Mouse (Mus musculus): ENCODE measurements around the gene Lats1. TPM values are rescaled to one million over a fixed set of nuclear protein-coding genes. Genes with fewer than 3 reads are reported as not detected.

Gene Lats1
- polyA plus RNA-seq, 1 experiment from 2014 or later = 2.5 TPM

DNA sequence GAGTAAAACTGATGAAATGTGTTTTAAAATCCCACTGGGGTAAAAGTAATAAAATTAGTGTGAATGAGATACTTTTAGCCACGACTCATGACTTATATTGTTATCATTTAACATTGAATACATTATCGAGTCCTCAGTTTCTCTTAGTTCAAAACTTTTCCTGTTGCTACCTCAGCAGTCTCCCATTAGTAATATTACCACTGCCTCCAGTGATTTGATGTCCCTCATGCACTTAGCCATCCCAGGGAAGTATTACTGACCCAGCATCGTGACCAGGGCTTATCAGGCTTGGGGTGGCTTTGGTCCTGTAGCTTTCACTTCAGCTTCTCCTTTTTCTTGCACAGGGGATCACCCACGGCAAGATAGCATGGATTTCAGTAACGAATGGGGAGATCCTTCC, 29.1 kb downstream of the Lats1 start:
- Histone ChIP-seq H3K9ac (replicated peaks) (no peak overlapping the region), H3K27me3 (ENCODE audit: insufficient read depth, low read length) (no peaks in the 10 kb centered on the region), H3K4me3 (ENCODE audit: low read depth, low read length) (no peak overlapping the region), H3K4me1 (ENCODE audit: insufficient read depth) (no peaks in the 10 kb centered on the region), H3K36me3 (replicated peaks; ENCODE audit: insufficient read depth, low read length) (peaks cover 70% of the 10 kb centered on the region), H3K27ac (ENCODE audit: low read depth) (no peak overlapping the region), H3K4me2 (ENCODE audit: low read depth, low read length) (no peak overlapping the region), H3K9me3 (ENCODE audit: low read length) (no peaks in the 10 kb centered on the region)
- ATAC-seq = no peak
- no peak for TF ChIP-seq CTCF (IDR thresholded peaks at IDR 0.05; ENCODE audit: low read depth)
- no peak for TF ChIP-seq EP300 (IDR thresholded peaks at IDR 0.05; ENCODE audit: low read depth)
- WGBS (ENCODE audit: insufficient replicate concordance) = 83% methylated on average over 5 of the region's 5 CpGs
- DNase-seq = no peak

DNA sequence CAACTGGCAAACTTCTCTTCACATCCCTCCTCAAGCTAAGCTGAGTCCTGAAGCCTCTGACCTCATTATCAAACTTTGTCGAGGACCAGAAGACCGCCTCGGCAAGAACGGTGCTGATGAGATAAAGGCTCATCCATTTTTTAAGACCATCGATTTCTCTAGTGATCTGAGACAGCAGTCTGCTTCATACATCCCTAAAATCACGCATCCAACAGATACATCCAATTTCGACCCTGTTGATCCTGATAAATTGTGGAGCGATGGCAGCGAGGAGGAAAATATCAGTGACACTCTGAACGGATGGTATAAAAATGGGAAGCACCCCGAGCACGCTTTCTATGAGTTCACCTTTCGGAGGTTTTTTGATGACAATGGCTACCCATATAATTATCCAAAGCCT, 31.5 kb downstream of the Lats1 start:
- TF ChIP-seq CTCF (IDR thresholded peaks at IDR 0.05; ENCODE audit: low read depth) (no peak), EP300 (IDR thresholded peaks at IDR 0.05; ENCODE audit: low read depth) (no peak)
- WGBS (ENCODE audit: insufficient replicate concordance) = 88% methylated on average over 13 of the region's 13 CpGs
- H3K4me2 ChIP-seq (ENCODE audit: low read depth, low read length) = no peak overlapping the region
- ATAC-seq = no peak
- H3K27ac ChIP-seq (ENCODE audit: low read depth) = no peak overlapping the region
- H3K36me3 ChIP-seq (replicated peaks; ENCODE audit: insufficient read depth, low read length) = peaks cover 60% of the 10 kb centered on the region
- no peak overlapping the region for H3K4me3 ChIP-seq (ENCODE audit: low read depth, low read length)
- no peak overlapping the region for H3K9ac ChIP-seq (replicated peaks)
- no peak for DNase-seq
- no peaks in the 10 kb centered on the region for H3K27me3 ChIP-seq (ENCODE audit: insufficient read depth, low read length)
- no peaks in the 10 kb centered on the region for H3K9me3 ChIP-seq (ENCODE audit: low read length)
- H3K4me1 ChIP-seq (ENCODE audit: insufficient read depth) = no peaks in the 10 kb centered on the region

DNA sequence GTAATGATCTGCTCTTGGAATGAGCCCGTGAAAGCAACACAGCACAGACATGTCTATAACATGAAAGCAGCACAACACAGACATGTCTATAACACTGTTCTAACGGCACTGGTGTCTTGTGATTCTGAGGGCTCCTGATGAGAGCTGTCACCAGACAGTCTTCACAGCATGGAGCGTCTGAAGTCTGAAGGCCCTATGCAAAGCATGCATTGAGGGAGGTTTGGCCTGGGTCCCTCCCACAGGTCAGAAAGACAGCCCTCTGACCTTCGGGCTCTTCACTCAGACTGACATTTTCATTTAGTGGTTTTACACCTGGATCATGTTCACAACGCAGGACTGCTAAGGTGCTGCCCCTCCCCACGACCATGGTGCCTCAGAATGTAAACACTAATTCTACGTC, 34.0 kb downstream of the Lats1 start:
- no peak overlapping the region for H3K27ac ChIP-seq (ENCODE audit: low read depth)
- no peak overlapping the region for H3K4me2 ChIP-seq (ENCODE audit: low read depth, low read length)
- TF ChIP-seq CTCF (IDR thresholded peaks at IDR 0.05; ENCODE audit: low read depth) = no peak
- TF ChIP-seq EP300 (IDR thresholded peaks at IDR 0.05; ENCODE audit: low read depth) = no peak
- DNase-seq (no peak), ATAC-seq (no peak)
- H3K36me3 ChIP-seq (replicated peaks; ENCODE audit: insufficient read depth, low read length) = peaks cover 41% of the 10 kb centered on the region
- 77% methylated on average over 7 of the region's 7 CpGs for WGBS (ENCODE audit: insufficient replicate concordance)
- no peak overlapping the region for H3K4me3 ChIP-seq (ENCODE audit: low read depth, low read length)
- no peak overlapping the region for H3K9ac ChIP-seq (replicated peaks)
- H3K4me1 ChIP-seq (ENCODE audit: insufficient read depth) = no peaks in the 10 kb centered on the region
- H3K27me3 ChIP-seq (ENCODE audit: insufficient read depth, low read length) = no peaks in the 10 kb centered on the region
- H3K9me3 ChIP-seq (ENCODE audit: low read length) = no peaks in the 10 kb centered on the region

DNA sequence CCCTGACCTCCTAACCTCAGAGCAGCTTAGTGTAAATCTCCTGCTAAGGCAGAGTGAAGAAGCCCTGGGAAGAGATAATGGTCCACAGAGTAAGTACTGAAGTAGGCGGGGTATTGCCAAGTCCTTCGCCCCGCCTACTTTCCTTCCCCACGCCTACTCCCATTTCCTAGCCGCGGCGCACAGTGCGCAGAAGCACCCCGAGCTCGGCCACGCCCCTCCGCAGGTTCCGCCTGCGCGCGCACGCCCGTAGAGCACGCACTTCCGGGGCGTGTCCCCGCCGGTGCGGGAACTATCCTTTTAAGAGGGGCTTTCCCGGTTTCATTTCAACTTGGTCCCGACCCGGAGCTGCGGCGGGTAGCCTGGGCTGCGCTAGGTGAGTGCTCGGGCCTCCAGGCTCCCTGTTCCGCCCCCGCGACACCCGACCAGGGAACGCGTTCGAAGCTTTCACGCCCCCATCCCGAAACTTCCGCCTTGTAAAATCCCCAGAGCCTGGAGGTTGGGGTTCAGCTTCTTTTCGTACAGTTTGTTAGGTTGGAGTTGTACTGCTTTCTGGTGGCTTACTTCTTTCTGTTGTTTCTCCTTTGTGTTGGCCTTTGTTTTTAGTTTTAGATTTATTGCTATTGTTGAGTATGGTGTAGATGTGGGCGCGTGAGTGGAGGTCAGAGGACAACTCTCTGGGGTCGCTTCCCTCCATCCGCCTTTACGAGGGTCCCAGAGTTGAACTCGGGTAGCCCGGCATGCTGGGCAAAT, 44.9 kb downstream of the Lats1 start, which contains the start of gene Katna1:
Gene Katna1 (plus strand): TSS at position 250 of the 750 bp plus-strand sequence.
- no peaks in the 10 kb centered on the region for H3K36me3 ChIP-seq (replicated peaks; ENCODE audit: insufficient read depth, low read length)
- H3K4me3 ChIP-seq (ENCODE audit: low read depth, low read length) = peak within 1 kb of the TSS; percentile 88
- peaks cover 5% of the 10 kb centered on the region for H3K4me1 ChIP-seq (ENCODE audit: insufficient read depth)
- under 1% methylated on average over 49 of the region's 49 CpGs for WGBS (ENCODE audit: insufficient replicate concordance)
- TF ChIP-seq EP300 (IDR thresholded peaks at IDR 0.05; ENCODE audit: low read depth) = 0 out of 2 replicates have a peak, but pooled peaks have one; percentile 26
- TF ChIP-seq CTCF (IDR thresholded peaks at IDR 0.05; ENCODE audit: low read depth) = no peak
- H3K27ac ChIP-seq (ENCODE audit: low read depth) = peak within 1 kb of the TSS; percentile 81
- DNase-seq (peak; percentile 99), ATAC-seq (peak; percentile 99)
- no peaks in the 10 kb centered on the region for H3K9me3 ChIP-seq (ENCODE audit: low read length)
- peak within 1 kb of the TSS; percentile 68 for H3K9ac ChIP-seq (replicated peaks)
- peak within 1 kb of the TSS; percentile 94 for H3K4me2 ChIP-seq (ENCODE audit: low read depth, low read length)
- no peaks in the 10 kb centered on the region for H3K27me3 ChIP-seq (ENCODE audit: insufficient read depth, low read length)

DNA sequence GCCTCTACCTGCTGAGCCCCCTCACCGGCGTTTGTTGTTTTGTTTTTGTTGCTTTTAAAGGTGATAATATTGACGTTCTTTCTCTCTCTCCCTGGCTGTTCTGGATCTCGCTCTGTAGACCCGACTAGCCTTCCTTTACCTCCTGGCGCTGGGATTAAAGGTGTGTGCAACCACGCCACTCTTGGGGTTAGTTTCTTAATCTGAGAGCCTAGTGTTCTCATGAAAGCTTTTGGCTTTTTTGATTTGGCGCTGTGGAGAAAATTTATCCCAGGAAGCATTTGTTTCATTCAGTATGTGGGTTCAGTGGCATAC, 45.4 kb downstream of the Lats1 start:
- H3K9ac ChIP-seq (replicated peaks) = peak overlapping the region; percentile 68
- TF ChIP-seq CTCF (IDR thresholded peaks at IDR 0.05; ENCODE audit: low read depth) = no peak
- no peak for TF ChIP-seq EP300 (IDR thresholded peaks at IDR 0.05; ENCODE audit: low read depth)
- H3K9me3 ChIP-seq (ENCODE audit: low read length) = no peaks in the 10 kb centered on the region
- peak overlapping the region; percentile 88 for H3K4me3 ChIP-seq (ENCODE audit: low read depth, low read length)
- WGBS (ENCODE audit: insufficient replicate concordance) = 0% methylated on average over 8 of the region's 8 CpGs
- no peaks in the 10 kb centered on the region for H3K27me3 ChIP-seq (ENCODE audit: insufficient read depth, low read length)
- H3K27ac ChIP-seq (ENCODE audit: low read depth) = peak overlapping the region; percentile 81
- H3K36me3 ChIP-seq (replicated peaks; ENCODE audit: insufficient read depth, low read length) = no peaks in the 10 kb centered on the region
- H3K4me1 ChIP-seq (ENCODE audit: insufficient read depth) = peaks cover 5% of the 10 kb centered on the region
- no peak for DNase-seq
- no peak for ATAC-seq
- peak overlapping the region; percentile 94 for H3K4me2 ChIP-seq (ENCODE audit: low read depth, low read length)

DNA sequence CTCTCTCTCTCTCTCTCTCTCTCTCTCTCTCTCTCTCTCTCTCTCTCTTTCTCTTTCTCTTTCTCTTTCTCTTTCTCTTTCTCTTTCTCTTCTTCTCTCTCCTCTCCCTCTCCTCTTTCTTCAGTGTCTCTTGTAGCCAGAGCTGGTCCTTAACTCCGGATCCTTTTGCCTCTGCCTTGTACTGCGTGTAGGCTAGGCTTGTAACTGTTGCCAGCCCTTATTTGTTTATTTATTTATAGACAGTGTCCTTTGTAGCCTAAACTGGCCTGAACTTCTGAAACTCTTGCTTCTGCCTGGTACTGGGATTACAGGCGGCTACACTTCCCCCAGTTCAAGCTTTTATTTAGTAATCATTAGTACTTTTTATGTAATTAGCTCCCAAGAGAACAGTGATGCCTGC, 46.0 kb downstream of the Lats1 start:
- WGBS (ENCODE audit: insufficient replicate concordance) = 13% methylated on average over 3 of the region's 3 CpGs
- H3K9ac ChIP-seq (replicated peaks) = peak overlapping the region; percentile 68
- TF ChIP-seq CTCF (IDR thresholded peaks at IDR 0.05; ENCODE audit: low read depth) (no peak), EP300 (IDR thresholded peaks at IDR 0.05; ENCODE audit: low read depth) (no peak)
- no peaks in the 10 kb centered on the region for H3K36me3 ChIP-seq (replicated peaks; ENCODE audit: insufficient read depth, low read length)
- H3K27me3 ChIP-seq (ENCODE audit: insufficient read depth, low read length) = no peaks in the 10 kb centered on the region
- ATAC-seq (no peak), DNase-seq (no peak)
- H3K27ac ChIP-seq (ENCODE audit: low read depth) = 0 out of 2 replicates have a peak overlapping the region, but pooled peaks have one; percentile 44
- H3K9me3 ChIP-seq (ENCODE audit: low read length) = no peaks in the 10 kb centered on the region
- H3K4me3 ChIP-seq (ENCODE audit: low read depth, low read length) = peak overlapping the region; percentile 88
- H3K4me2 ChIP-seq (ENCODE audit: low read depth, low read length) = peak overlapping the region; percentile 94
- H3K4me1 ChIP-seq (ENCODE audit: insufficient read depth) = peaks cover 5% of the 10 kb centered on the region

Data from liver, postnatal 0 days (tissue).